Mouse (Mus musculus) bone marrow, adult 2 months (tissue): Measurements from ENCODE around the gene Gps2.

Source experiments
- CTCF ChIP-seq: fragments of 200-500 bp; IDR thresholded peaks from 2 replicates; pipeline ENCODE4 v1.5.1; 2011; ENCODE audit warnings: low read length, control low read depth; ENCODE audit not compliant: control insufficient read depth, insufficient read depth
- POLR2A ChIP-seq: fragments of 200-500 bp; IDR thresholded peaks from 2 replicates; pipeline ENCODE4 v1.6.1; 2011; ENCODE audit warnings: low read depth, mild to moderate bottlenecking, control low read depth, low read length, borderline replicate concordance; ENCODE audit not compliant: control insufficient read depth

GRCm38 (mm10) chr11:69910781-69911560 lies 2.7 kb upstream of the Gps2 start:
- TF ChIP-seq CTCF (no peak), POLR2A (no peak)
